Mouse (Mus musculus) thymus, adult 2 months (tissue): Measurements from ENCODE around the gene Prkcz. TPM values are rescaled to one million over a fixed set of nuclear protein-coding genes. Genes with fewer than 3 reads are reported as not detected.

Source experiments
- DNase-seq: peaks from one replicate; pipeline ENCODE4 v3.0.0; 2021
- H3K27ac ChIP-seq: fragments of 200-500 bp; 2 replicates; pipeline ENCODE4 v1.5.1; 2012; ENCODE audit warnings: low read length, control low read depth; ENCODE audit not compliant: control insufficient read depth, insufficient read depth
- H3K27me3 ChIP-seq: fragments of 200-500 bp; 2 replicates; pipeline ENCODE4 v1.6.1; 2012; ENCODE audit warnings: mild to moderate bottlenecking, low read length, moderate library complexity, mixed read lengths; ENCODE audit not compliant: control insufficient read depth, insufficient read depth
- H3K36me3 ChIP-seq: fragments of 200-500 bp; 2 replicates; pipeline ENCODE4 v1.6.1; 2012; ENCODE audit warnings: mild to moderate bottlenecking, low read length, moderate library complexity; ENCODE audit not compliant: control insufficient read depth, insufficient read depth
- H3K4me1 ChIP-seq: fragments of 200-500 bp; replicated peaks from 2 replicates; pipeline ENCODE4 v1.6.1; 2012; ENCODE audit warnings: low read length; ENCODE audit not compliant: control insufficient read depth, insufficient read depth
- H3K4me3 ChIP-seq: fragments of 200-500 bp; 2 replicates; pipeline ENCODE4 v1.5.1; 2012; ENCODE audit warnings: mild to moderate bottlenecking, low read length, control low read depth, moderate library complexity; ENCODE audit not compliant: control insufficient read depth, insufficient read depth
- CTCF ChIP-seq: fragments of 200-500 bp; IDR thresholded peaks from 2 replicates; pipeline ENCODE4 v1.5.1; 2012; ENCODE audit warnings: mild to moderate bottlenecking, control low read depth, low read length, moderate library complexity, borderline replicate concordance; ENCODE audit not compliant: control insufficient read depth, poor library complexity, insufficient read depth; ENCODE audit errors: extremely low read depth
- POLR2A ChIP-seq: fragments of 200-500 bp; IDR thresholded peaks from 2 replicates; pipeline ENCODE4 v1.6.1; 2012; ENCODE audit warnings: mild to moderate bottlenecking, low read length, control low read depth, moderate library complexity; ENCODE audit not compliant: control insufficient read depth, poor library complexity, insufficient read depth; ENCODE audit errors: extremely low read depth
- WGBS: fragments of 180-500 bp; shearing (Covaris S2); methylation state at CpG from one replicate; pipeline ENCODE4 v1.1.7; 2018; 5-methylcytosine and 5-hydroxymethylcytosine counted together
- polyA plus RNA-seq: library from polyadenylated mRNA; depleted of rRNA; stranded (reverse); fragments of >200 nt; gene quantifications from 2 replicates; pipeline ENCODE4 v1.2.3, GENCODE M21; 2012

Prkcz gene
- polyA plus RNA-seq, 1 experiment = 8.5 TPM

- Histone ChIP-seq H3K27me3 (no peaks in the 10 kb centered on the region), H3K4me1 (no peaks in the 10 kb centered on the region), H3K4me3 (no peak overlapping the region), H3K27ac (no peak overlapping the region), H3K36me3 (no peaks in the 10 kb centered on the region)
- WGBS = 94% methylated on average over 4 of the region's 4 CpGs
- TF ChIP-seq CTCF = no peak
- TF ChIP-seq POLR2A = no peak
- no peak for DNase-seq
Measured at GRCm38 (mm10) chr4:155298826-155299225, 62.3 kb downstream of the Prkcz start.

DNA sequence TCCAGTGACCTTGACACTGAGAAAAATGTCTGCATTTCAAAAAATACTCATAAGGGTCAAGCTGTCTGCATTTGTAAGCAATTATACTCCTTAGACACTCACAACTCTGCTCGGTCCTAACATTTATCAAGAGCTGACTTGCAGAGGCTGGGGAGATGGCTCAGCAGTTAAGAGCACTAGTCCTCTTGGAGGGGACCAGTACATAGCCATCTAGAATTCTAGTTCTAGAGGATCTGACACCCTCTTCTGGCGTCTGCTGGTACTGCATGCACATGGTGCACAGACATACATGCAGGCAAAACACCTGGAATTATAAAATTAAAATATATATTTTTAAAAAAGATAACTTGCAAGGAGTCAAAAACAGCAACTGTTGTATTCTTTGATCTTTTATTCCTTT lies 64.1 kb downstream of the Prkcz start:
- no peak overlapping the region for H3K27ac ChIP-seq
- no peak overlapping the region for H3K4me3 ChIP-seq
- H3K36me3 ChIP-seq = no peaks in the 10 kb centered on the region
- no peak for TF ChIP-seq POLR2A
- TF ChIP-seq CTCF = no peak
- H3K4me1 ChIP-seq = no peaks in the 10 kb centered on the region
- H3K27me3 ChIP-seq = no peaks in the 10 kb centered on the region
- DNase-seq = no peak
- WGBS = 61% methylated on average over 2 of the region's 2 CpGs

GRCm38 (mm10) chr4:155295996-155296395 lies 65.2 kb downstream of the Prkcz start:
- no peaks in the 10 kb centered on the region for H3K27me3 ChIP-seq
- 66% methylated on average over 4 of the region's 4 CpGs for WGBS
- TF ChIP-seq POLR2A (no peak), CTCF (no peak)
- no peak overlapping the region for H3K27ac ChIP-seq
- H3K36me3 ChIP-seq = no peaks in the 10 kb centered on the region
- H3K4me1 ChIP-seq = 0 out of 2 replicates have a peak, but pooled peaks cover under 1% of the 10 kb centered on the region
- DNase-seq = no peak
- no peak overlapping the region for H3K4me3 ChIP-seq

- no peak for TF ChIP-seq CTCF
- H3K27ac ChIP-seq = no peak overlapping the region
- no peaks in the 10 kb centered on the region for H3K36me3 ChIP-seq
- WGBS = 85% methylated on average over 10 of the region's 10 CpGs
- no peak overlapping the region for H3K4me3 ChIP-seq
- no peak for DNase-seq
- H3K27me3 ChIP-seq = no peaks in the 10 kb centered on the region
- H3K4me1 ChIP-seq = peaks cover 7% of the 10 kb centered on the region; the same call in 1 of the 2 replicates
Measured at GRCm38 (mm10) chr4:155295026-155295590, 66.1 kb downstream of the Prkcz start.

DNA sequence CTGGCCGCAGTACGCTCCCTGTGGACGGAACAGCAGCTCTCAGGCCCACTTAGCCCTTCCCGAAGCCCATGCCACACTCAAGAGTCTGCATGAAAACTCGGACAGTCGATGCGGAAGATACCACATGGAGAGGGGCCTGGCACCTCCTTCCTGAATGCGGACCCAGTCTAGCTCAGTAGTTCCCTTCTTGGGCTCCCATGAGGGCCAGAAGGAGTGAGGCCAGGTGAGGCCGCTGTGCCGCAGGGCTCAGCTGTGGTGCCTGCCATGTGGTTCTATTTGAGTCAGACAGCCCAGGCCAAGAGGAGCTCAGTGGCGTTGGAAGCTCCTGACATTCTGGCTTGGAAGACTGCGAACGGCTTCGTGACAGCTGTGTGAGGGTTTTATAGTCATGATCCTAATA lies 66.8 kb downstream of the Prkcz start:
- 97% methylated on average over 14 of the region's 14 CpGs for WGBS
- Histone ChIP-seq H3K27ac (no peak overlapping the region), H3K27me3 (no peaks in the 10 kb centered on the region), H3K4me1 (peaks cover 9% of the 10 kb centered on the region; the same call in 1 of the 2 replicates), H3K4me3 (no peak overlapping the region), H3K36me3 (no peaks in the 10 kb centered on the region)
- no peak for TF ChIP-seq CTCF
- TF ChIP-seq POLR2A = no peak
- DNase-seq = no peak

DNA sequence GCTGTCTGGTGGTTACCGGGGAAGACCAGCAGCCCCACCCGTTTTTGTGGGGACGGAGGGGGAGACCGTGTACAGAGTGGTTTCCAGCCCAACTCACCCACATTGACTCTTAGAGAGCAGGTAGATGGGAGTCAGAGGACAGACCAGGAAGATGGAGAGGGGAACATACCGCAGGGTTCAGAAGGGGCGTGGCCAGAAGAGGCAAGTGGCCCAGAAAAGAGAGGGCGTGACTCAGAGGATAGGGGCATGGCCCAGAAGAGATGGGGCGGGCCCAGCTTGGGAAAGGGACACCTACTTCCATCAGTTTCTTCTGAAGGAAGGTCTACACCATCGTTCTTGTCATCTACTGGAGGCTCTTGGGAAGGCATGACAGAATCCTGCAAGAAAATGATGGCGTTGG lies 68.3 kb downstream of the Prkcz start:
- Histone ChIP-seq H3K4me3 (no peak overlapping the region), H3K27me3 (no peaks in the 10 kb centered on the region), H3K36me3 (no peaks in the 10 kb centered on the region), H3K27ac (no peak overlapping the region), H3K4me1 (peaks cover 9% of the 10 kb centered on the region; the same call in 1 of the 2 replicates)
- no peak for DNase-seq
- 88% methylated on average over 10 of the region's 10 CpGs for WGBS
- no peak for TF ChIP-seq POLR2A
- no peak for TF ChIP-seq CTCF

DNA sequence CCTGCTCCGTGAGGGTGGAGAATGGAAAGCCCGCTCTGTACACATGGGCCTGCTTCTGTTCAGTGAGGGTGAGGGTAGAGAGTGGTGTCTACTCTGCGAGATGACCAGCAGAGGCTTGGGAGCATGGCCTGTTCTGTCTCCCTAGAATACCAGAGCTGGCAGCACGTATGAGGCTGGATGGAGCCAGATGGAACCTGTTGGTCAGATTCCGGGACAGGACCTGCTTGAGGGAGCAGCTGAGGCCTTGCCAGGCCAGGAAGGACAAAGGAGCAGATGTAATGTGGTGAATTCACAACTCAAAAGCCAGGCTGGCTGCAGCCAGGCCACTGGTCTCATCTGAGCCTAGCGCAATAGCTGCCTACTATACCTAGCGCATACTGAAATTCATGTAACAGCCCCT lies 71.1 kb downstream of the Prkcz start:
- whole genome bisulfite sequencing = 95% methylated on average over 7 of the region's 7 CpGs
- H3K27me3 ChIP-seq = no peaks in the 10 kb centered on the region
- H3K4me1 ChIP-seq = peaks cover 9% of the 10 kb centered on the region; the same call in 1 of the 2 replicates
- H3K36me3 ChIP-seq = no peaks in the 10 kb centered on the region
- DNase-seq = no peak
- H3K4me3 ChIP-seq = no peak overlapping the region
- TF ChIP-seq POLR2A (no peak), CTCF (no peak)
- H3K27ac ChIP-seq = no peak overlapping the region
